Mouse (Mus musculus): Measurements from ENCODE around the gene Npnt.

Gene Npnt

GRCm38 (mm10) chr3:132851841-132852728 is 98.0 kb downstream of the Npnt start:
- DNase-seq: no peak

DNA sequence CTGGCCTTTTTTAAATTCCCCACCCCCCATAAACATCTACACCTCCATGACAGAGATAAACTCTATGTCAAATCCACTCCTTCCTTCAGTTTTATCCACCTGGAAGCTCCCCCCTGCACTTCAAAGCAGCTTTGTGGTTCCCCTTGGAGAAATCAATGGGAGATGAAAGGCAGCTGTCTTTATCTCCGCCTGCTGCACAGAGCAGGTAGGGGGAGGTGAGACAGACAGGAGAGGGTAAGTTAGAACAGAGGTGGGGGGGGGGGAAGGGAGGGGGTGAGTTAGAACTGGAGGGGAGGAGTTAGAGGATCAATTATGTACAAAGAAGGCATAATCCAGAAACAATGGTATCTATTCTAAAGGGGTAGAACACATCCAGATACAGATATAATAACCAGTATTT is 98.7 kb downstream of the Npnt start:
- no peak for DNase-seq

- no peak for DNase-seq
These were observed 99.7 kb downstream of the Npnt start for GRCm38 (mm10) chr3:132850431-132850830.

- no peak for DNase-seq
These were observed 100.4 kb downstream of the Npnt start for GRCm38 (mm10) chr3:132849669-132850068.

- no peak for DNase-seq
These were observed 107.4 kb downstream of the Npnt start for GRCm38 (mm10) chr3:132842676-132843075.

DNA sequence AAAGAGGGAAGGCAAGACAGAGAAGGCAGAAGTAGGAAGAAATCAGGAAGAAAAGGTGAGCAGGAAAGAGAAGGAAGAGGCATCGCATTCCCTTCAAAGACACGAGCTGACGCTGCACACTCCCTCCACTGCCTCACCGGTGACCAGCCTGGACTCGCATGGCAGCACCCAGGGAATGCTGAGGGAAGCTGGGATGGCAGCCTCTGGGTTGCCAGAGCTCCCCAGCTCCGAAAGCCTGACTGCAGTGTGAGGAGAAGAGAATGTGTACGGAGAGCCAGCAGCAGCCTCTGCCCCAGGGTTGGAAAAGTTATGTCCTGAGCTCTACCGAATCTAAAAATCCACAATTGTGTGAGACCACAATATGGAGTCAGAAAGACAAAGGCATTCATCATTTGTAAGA is 110.6 kb downstream of the Npnt start:
- DNase-seq: no peak

DNA sequence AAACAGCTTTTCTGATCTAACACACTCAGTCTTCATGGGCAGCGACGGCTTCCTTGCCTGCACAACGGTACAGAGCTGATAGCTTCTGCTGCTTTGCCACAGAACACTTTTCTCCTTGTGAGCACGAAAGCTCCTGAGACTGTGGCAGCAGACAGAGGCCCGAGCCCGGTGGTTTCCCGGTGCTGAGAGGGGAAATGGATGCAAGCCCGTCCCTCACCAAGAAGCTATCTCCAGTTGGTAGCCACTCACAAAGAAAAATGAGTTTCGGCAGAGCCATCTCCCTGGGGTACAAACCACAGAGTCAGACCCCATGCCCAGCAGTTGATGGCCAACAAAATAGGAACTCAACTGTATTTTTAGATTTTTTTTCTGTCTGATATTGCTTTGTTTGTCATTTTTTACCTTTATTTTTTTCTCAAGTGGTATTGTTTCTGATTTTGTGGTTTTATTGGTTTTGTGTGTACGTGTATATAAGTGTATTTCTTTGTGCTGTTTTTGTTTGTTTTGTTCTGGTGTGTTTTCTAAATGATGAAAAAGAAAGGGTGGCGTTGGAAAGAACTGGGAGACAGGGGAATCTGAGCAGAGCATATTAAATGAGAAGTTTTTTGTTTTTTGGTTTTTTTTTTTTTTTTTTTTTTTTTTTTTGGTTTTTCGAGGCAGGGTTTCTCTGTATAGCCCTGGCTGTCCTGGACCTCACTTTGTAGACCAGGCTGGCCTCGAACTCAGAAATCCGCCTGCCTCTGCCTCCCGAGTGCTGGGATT is 111.3 kb downstream of the Npnt start:
- no peak for DNase-seq

- DNase-seq: no peak
These were observed 113.0 kb downstream of the Npnt start for GRCm38 (mm10) chr3:132837134-132837533.

GRCm38 (mm10) chr3:132835118-132835794 is 114.8 kb downstream of the Npnt start:
- no peak for DNase-seq
